15 mouse cellular contexts compared by ENCODE assay signal in the genomic region with DNA sequence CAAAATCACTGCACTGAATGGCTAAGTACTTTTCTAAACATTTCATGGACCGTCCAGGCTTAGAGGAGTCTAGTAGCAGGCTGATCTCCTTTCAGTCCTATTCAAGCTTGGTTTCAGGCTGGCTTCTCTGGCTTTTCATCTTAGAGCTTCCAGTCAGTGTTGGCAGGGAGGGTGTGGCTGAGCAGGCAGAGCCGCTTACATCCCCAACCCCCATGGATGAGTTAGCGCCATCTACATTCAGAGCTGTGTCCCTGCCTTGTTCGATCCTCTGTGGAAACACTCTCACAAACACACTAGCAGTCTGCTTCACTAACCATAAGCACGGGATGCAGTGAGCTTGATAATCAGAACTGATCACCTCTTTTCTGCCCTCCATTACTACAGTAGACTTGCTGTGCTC. TPM values are rescaled to one million over a fixed set of nuclear protein-coding genes. Genes with fewer than 3 reads are reported as not detected.
DNase-seq lines count a peak whose midpoint lies in the region; ATAC-seq and TF ChIP-seq lines count a peak whose summit lies in the region.
"Had no signal": no experiment of that assay in that cellular context is flagged by ENCODE, and none has a peak within 500 bp of the region (broad histone marks: within the 10 kb centered on the region; RNA-seq: fewer than 3 reads in every experiment).

No protein-coding gene starts in this region.

- no peak for ATAC-seq in neural tube, embryonic 15.5 days (ENCODE audit: low FRiP score)

- TF ChIP-seq POLR2A in kidney, adult 2 months (IDR thresholded peaks at IDR 0.05; ENCODE audit: low read depth, low read length): no peak

- no peaks in the 10 kb centered on the region for H3K9me3 ChIP-seq in neural tube, embryonic 15.5 days (replicated peaks)

- 66% methylated on average over 5 of the region's 5 CpGs for WGBS in kidney, adult 2 months
- WGBS in neural tube, embryonic 15.5 days: 64% methylated on average over 5 of the region's 5 CpGs

- no peaks in the 10 kb centered on the region for H3K27me3 ChIP-seq in kidney, adult 2 months (replicated peaks; ENCODE audit: control insufficient read depth, insufficient read depth, low read length)
- H3K27me3 ChIP-seq in neural tube, embryonic 15.5 days (replicated peaks): no peaks in the 10 kb centered on the region

- TF ChIP-seq CTCF in kidney, adult 2 months (conservative IDR thresholded peaks at IDR 0.05; ENCODE audit: insufficient read depth, insufficient read length, low read depth, low read length): 0 out of 2 replicates have a peak, but pooled peaks have one; percentile 20

- H3K4me1 ChIP-seq in kidney, adult 2 months (ENCODE audit: control insufficient read depth, insufficient read depth, low read length): no peaks in the 10 kb centered on the region
- H3K4me1 ChIP-seq in neural tube, embryonic 15.5 days: no peaks in the 10 kb centered on the region

- H3K36me3 ChIP-seq in kidney, adult 2 months (ENCODE audit: control insufficient read depth, insufficient read depth, low read length): peaks cover 5% of the 10 kb centered on the region; the same call in 1 of the 2 replicates
- peaks cover 42% of the 10 kb centered on the region for H3K36me3 ChIP-seq in neural tube, embryonic 15.5 days

- no peak overlapping the region for H3K27ac ChIP-seq in kidney, adult 2 months (ENCODE audit: insufficient read depth, low read depth, low read length)
- H3K27ac ChIP-seq in neural tube, embryonic 15.5 days (replicated peaks): 0 out of 2 replicates have a peak overlapping the region, but pooled peaks have one; percentile 18

- H3K4me2 ChIP-seq in neural tube, embryonic 15.5 days: no peak overlapping the region

- no peak overlapping the region for H3K9ac ChIP-seq in neural tube, embryonic 15.5 days (replicated peaks)

- DNase-seq in embryo, embryonic 10 days (ENCODE audit: low spot score): peak; percentile 54
- DNase-seq in embryo, embryonic 10.5 days (ENCODE audit: low spot score): no peak
- no peak for DNase-seq in kidney, adult 2 months
- no peak for DNase-seq in kidney, adult 11 months
- DNase-seq in ZHBTc4 (ENCODE audit: low read depth, low spot score): peak; percentile 72
- no peak for DNase-seq in cerebellum, adult 9-10 months
- no peak for DNase-seq in thymus, adult 18-20 months
- DNase-seq: adrenal gland, postnatal 25 days; cerebellum, adult 2 months; gastrocnemius, postnatal 36 days; kidney, postnatal 25 days had no signal

- no peak overlapping the region for H3K4me3 ChIP-seq in kidney, adult 2 months (ENCODE audit: insufficient read depth, low read depth, low read length)
- H3K4me3 ChIP-seq in neural tube, embryonic 15.5 days (replicated peaks): no peak overlapping the region
- H3K4me3 ChIP-seq: erythroblast, embryonic 14.5 days had no signal

RNA-seq across cellular contexts. Expression of a gene that starts 1.6 kb away (rescaled TPM):
- polyA plus RNA-seq in kidney, adult 2 months (2012; rRNA removed): not detected in 2 replicates
- not detected in 2 replicates for polyA plus RNA-seq in neural tube, embryonic 15.5 days (2015; fragmentation: Nextera tagmentation; extraction: Ambion mirVana)
- polyA plus RNA-seq: cerebellum, adult 2 months; erythroblast, embryonic 14.5 days; liver, embryonic 16.5 days; testis, adult 2 months had no signal

RNA-seq across cellular contexts. Expression of a gene that starts 33.7 kb away (rescaled TPM):
- polyA plus RNA-seq in kidney, adult 2 months (2012; rRNA removed): 0.77 and 2.3 TPM in 2 replicates
- 34.4 and 42.5 TPM in 2 replicates for polyA plus RNA-seq in neural tube, embryonic 15.5 days (2015; fragmentation: Nextera tagmentation; extraction: Ambion mirVana)
- polyA plus RNA-seq: erythroblast, embryonic 14.5 days had no signal

RNA-seq across cellular contexts. Expression of a gene that starts 58.8 kb away (rescaled TPM):
- polyA plus RNA-seq in kidney, adult 2 months (2012; rRNA removed): 23.4 and 24.3 TPM in 2 replicates
- polyA plus RNA-seq in neural tube, embryonic 15.5 days (2015; fragmentation: Nextera tagmentation; extraction: Ambion mirVana): 15.0 and 15.3 TPM in 2 replicates

Comparison
In these comparisons a context has a peak if more than half of its experiments do, and no peak if none do; other contexts are left out.
1. DNase-seq: peak in embryo, embryonic 10 days (single experiment) and ZHBTc4 (single experiment); none in embryo, embryonic 10.5 days (single experiment), kidney, adult 2 months (single experiment), kidney, adult 11 months (single experiment), cerebellum, adult 9-10 months (single experiment) and thymus, adult 18-20 months (0 of 2).
2. RNA of a gene that starts 33.7 kb away (polyA plus RNA-seq): 34.4 to 42.5 TPM in neural tube, embryonic 15.5 days; 0.77 to 2.3 TPM in kidney, adult 2 months; every median in the first group is over 10 times any median in the second.